Mouse (Mus musculus) ES-E14 (cell line): ENCODE measurements around the gene Lcmt1. TPM values are rescaled to one million over a fixed set of nuclear protein-coding genes. Genes with fewer than 3 reads are reported as not detected.

ENCODE experiments used
- DNase-seq: peaks from one replicate; pipeline ENCODE4 v3.0.0-alpha.2; 2013; ENCODE audit warnings: low read depth, low spot score
- H3K27ac ChIP-seq: 2 replicates; pipeline ENCODE4 v1.5.1; 2012; ENCODE audit warnings: low read depth, mild to moderate bottlenecking, low read length, moderate library complexity, mixed read lengths; ENCODE audit not compliant: poor library complexity, insufficient read depth, severe bottlenecking
- H3K36me3 ChIP-seq: 2 replicates; pipeline ENCODE4 v1.6.1; 2012; ENCODE audit warnings: mild to moderate bottlenecking, low read length, moderate library complexity, mixed read lengths; ENCODE audit not compliant: control insufficient read depth, poor library complexity, insufficient read depth, severe bottlenecking
- H3K4me1 ChIP-seq, 2 experiments: fragments of 150-350 bp in 1 of 2; sonication (generic) in 1 of 2; 2 replicates each; pipeline ENCODE4 v1.6.1; 2012; ENCODE audit warnings: low read length in 2 of 2, mild to moderate bottlenecking in 1 of 2, mixed read lengths in 1 of 2; ENCODE audit not compliant: control insufficient read depth in 2 of 2, insufficient read depth in 2 of 2, poor library complexity in 1 of 2
- H3K4me3 ChIP-seq, 2 experiments: fragments of 150-350 bp in 1 of 2; sonication (generic) in 1 of 2; 2 replicates each; pipeline ENCODE4 v1.5.1; 2012; ENCODE audit warnings: low read length in 2 of 2, low read depth in 1 of 2, mild to moderate bottlenecking in 1 of 2, mixed read lengths in 1 of 2; ENCODE audit not compliant: insufficient read depth in 1 of 2, poor library complexity in 1 of 2, severe bottlenecking in 1 of 2
- H3K9ac ChIP-seq: 2 replicates; pipeline ENCODE4 v1.6.1; 2012; ENCODE audit warnings: low read depth, mild to moderate bottlenecking, low read length, mixed read lengths; ENCODE audit not compliant: poor library complexity, insufficient read depth, severe bottlenecking
- H3K9me3 ChIP-seq: fragments of 150-350 bp; sonication (generic); 2 replicates; pipeline ENCODE4 v1.6.1; 2012; ENCODE audit warnings: low read depth, mild to moderate bottlenecking, low read length; ENCODE audit not compliant: control insufficient read depth, insufficient read depth
- CHD2 ChIP-seq: IDR thresholded peaks from 2 replicates; pipeline ENCODE4 v1.6.1; 2014; ENCODE audit warnings: mild to moderate bottlenecking, low read depth, low read length, inconsistent platforms
- HCFC1 ChIP-seq: IDR thresholded peaks from 2 replicates; pipeline ENCODE4 v1.6.1; 2012; ENCODE audit warnings: low read length, inconsistent platforms, borderline replicate concordance; ENCODE audit not compliant: insufficient read depth
- MAFK ChIP-seq: IDR thresholded peaks from 2 replicates; pipeline ENCODE4 v1.6.1; 2014; ENCODE audit warnings: mild to moderate bottlenecking, low read depth, low read length, inconsistent platforms; ENCODE audit not compliant: insufficient read depth
- ZC3H11A ChIP-seq: IDR thresholded peaks from 2 replicates; pipeline ENCODE4 v1.6.1; 2012; ENCODE audit warnings: low read depth, mild to moderate bottlenecking, inconsistent platforms, low read length, borderline replicate concordance
- ZNF384 ChIP-seq: IDR thresholded peaks from 2 replicates; pipeline ENCODE4 v1.6.1; 2012; ENCODE audit warnings: low read depth, low read length, inconsistent platforms
- in situ Hi-C, 2 experiments: fragments of 600-800 bp; cut with MboI; formaldehyde crosslinking; loops; one replicate each; pipeline ENCODE4 v1.15.1; 2025; ENCODE audit warnings: low sequenced_read_pairs in 2 of 2, inconsistent platforms in 1 of 2; ENCODE audit not compliant: unreplicated experiment in 2 of 2
- total RNA-seq: library from RNA; depleted of rRNA; stranded (reverse); fragments of 300-350 nt; gene quantifications from 2 replicates; pipeline ENCODE4 v1.2.3, GENCODE M21; 2012

Lcmt1 gene
- total RNA-seq, 1 experiment = 31.8 TPM

- Histone ChIP-seq H3K9ac (no peak overlapping the region), H3K36me3 (no peaks in the 10 kb centered on the region; the same call in 1 of the 2 replicates), H3K4me3 (no peak overlapping the region), H3K9me3 (no peaks in the 10 kb centered on the region), H3K4me1 (peaks cover 0 to 12% of the 10 kb centered on the region in 2 experiments; a peak in 2 of 4 replicates), H3K27ac (no peak overlapping the region)
- in situ Hi-C loops = no loop called here
- DNase-seq = no peak
- TF ChIP-seq ZNF384 (no peak), MAFK (no peak), CHD2 (no peak), ZC3H11A (no peak), HCFC1 (no peak)
Observed at GRCm38 (mm10) chr7:123397369-123397768, 27.8 kb downstream of the Lcmt1 start.

- Histone ChIP-seq H3K36me3 (peaks cover 3% of the 10 kb centered on the region), H3K4me1 (peaks cover 0 to 12% of the 10 kb centered on the region in 2 experiments; a peak in 2 of 4 replicates), H3K4me3 (no peak overlapping the region), H3K9ac (no peak overlapping the region), H3K27ac (no peak overlapping the region), H3K9me3 (no peaks in the 10 kb centered on the region)
- in situ Hi-C loops = no loop called here
- no peak for TF ChIP-seq ZNF384
- no peak for TF ChIP-seq ZC3H11A
- no peak for TF ChIP-seq CHD2
- TF ChIP-seq MAFK = no peak
- TF ChIP-seq HCFC1 = no peak
- no peak for DNase-seq
Observed at GRCm38 (mm10) chr7:123397931-123398330, 28.3 kb downstream of the Lcmt1 start.

DNA sequence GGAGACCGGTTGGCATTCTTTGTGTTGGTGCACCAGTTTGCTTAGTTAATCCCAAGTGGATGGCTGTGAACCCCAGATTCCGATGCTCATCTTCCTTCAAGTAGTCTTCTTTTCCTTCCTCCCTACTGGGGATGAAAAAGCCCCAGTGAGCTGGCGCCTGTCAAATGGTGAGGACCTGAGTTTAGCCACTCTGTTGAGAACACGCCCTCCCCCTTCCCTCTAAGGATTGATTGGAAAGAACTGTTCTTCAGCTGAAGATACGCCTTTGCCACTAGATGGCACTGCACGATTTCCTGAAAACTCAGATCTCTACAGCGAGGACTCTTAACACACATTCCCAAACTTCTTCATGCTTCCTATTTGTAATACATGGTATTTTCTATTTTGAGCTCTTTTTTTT is 29.2 kb downstream of the Lcmt1 start:
- in situ Hi-C loops = no loop called here
- H3K9me3 ChIP-seq = no peaks in the 10 kb centered on the region
- H3K4me1 ChIP-seq = peaks cover 0 to 12% of the 10 kb centered on the region in 2 experiments; a peak in 2 of 4 replicates
- no peak overlapping the region for H3K27ac ChIP-seq
- peaks cover 3% of the 10 kb centered on the region for H3K36me3 ChIP-seq
- H3K4me3 ChIP-seq = no peak overlapping the region
- TF ChIP-seq HCFC1 (no peak), ZC3H11A (peak; percentile 27; the same call in 1 of the 2 replicates)
- peak; percentile 63 for DNase-seq
- H3K9ac ChIP-seq = no peak overlapping the region

DNA sequence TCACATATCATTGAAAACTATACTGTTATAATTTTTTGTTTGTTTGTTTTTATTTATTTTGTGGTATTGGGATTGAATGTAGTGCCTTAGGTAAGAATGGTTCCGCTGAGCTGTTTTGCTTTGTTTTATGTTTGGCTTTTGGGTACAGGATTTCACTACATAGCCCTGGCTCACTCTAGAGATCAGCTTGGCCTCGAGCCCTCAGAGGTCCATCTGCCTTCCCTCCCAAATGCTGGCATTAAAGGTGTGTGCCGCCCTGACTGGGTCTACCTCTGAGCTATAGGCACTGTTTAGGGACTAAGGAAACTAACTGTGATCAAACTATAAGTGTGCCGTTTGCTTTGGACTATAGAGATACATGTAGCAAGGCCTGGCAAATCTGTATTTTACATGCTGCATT is 29.7 kb downstream of the Lcmt1 start:
- Histone ChIP-seq H3K4me1 (peaks cover 0 to 12% of the 10 kb centered on the region in 2 experiments; a peak in 2 of 4 replicates), H3K9ac (no peak overlapping the region), H3K9me3 (no peaks in the 10 kb centered on the region), H3K4me3 (no peak overlapping the region), H3K27ac (no peak overlapping the region), H3K36me3 (peaks cover 6% of the 10 kb centered on the region)
- DNase-seq = no peak
- TF ChIP-seq ZC3H11A (no peak), MAFK (no peak), CHD2 (no peak), ZNF384 (no peak), HCFC1 (no peak)
- in situ Hi-C loops = no loop called here

DNA sequence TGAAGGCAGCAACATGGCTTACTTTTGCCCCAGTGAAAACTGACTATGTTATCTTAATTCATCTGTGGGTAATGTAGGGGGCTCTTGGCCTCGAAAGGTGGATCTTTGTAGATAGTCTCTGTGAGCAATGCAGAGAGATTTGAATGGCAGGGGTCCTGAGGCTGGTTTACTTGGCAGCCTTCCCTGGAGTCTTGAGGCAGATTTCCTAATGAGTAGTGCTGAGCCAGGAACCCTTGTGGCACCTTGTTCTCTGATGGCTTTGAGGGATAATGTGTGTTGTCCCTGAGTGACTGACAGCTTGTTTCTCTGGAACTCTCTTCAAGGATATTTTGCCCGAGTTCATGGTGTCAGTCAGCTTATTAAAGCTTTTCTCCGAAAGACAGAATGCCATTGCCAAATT is 31.5 kb downstream of the Lcmt1 start:
- Histone ChIP-seq H3K4me3 (no peak overlapping the region), H3K36me3 (peaks cover 12% of the 10 kb centered on the region), H3K9ac (no peak overlapping the region), H3K9me3 (no peaks in the 10 kb centered on the region), H3K4me1 (peaks cover 0 to 10% of the 10 kb centered on the region in 2 experiments; a peak in 2 of 4 replicates), H3K27ac (no peak overlapping the region)
- TF ChIP-seq CHD2 (no peak), HCFC1 (no peak), ZC3H11A (no peak), MAFK (no peak), ZNF384 (no peak)
- no peak for DNase-seq
- in situ Hi-C loops = no loop called here
